Mouse (Mus musculus) myocyte (in vitro differentiated cells): ENCODE measurements around the gene Pzp. TPM values are rescaled to one million over a fixed set of nuclear protein-coding genes. Genes with fewer than 3 reads are reported as not detected.

Experiments used
- H3K27me3 ChIP-seq: one replicate; pipeline ENCODE4 v1.6.1; 2011; ENCODE audit not compliant: control insufficient read depth, insufficient read depth, insufficient read length
- H3K36me3 ChIP-seq: one replicate; pipeline ENCODE4 v1.6.1; 2011; ENCODE audit not compliant: control insufficient read depth, insufficient read depth
- H3K4me2 ChIP-seq: one replicate; pipeline ENCODE4 v1.6.1; 2011; ENCODE audit warnings: low read depth, control low read depth
- H3K4me3 ChIP-seq: one replicate; pipeline ENCODE4 v1.5.1; 2011; ENCODE audit warnings: mild to moderate bottlenecking, control low read depth, moderate library complexity
- H3K79me2 ChIP-seq: one replicate; pipeline ENCODE4 v1.6.1; 2011; ENCODE audit not compliant: control insufficient read depth, insufficient read depth
- H3ac ChIP-seq: one replicate; pipeline ENCODE4 v1.6.1; 2011; ENCODE audit not compliant: control insufficient read depth, insufficient read length
- CEBPB ChIP-seq: IDR thresholded peaks from 2 replicates; pipeline ENCODE4 v1.6.1; 2011; ENCODE audit warnings: mild to moderate bottlenecking, moderate library complexity; ENCODE audit not compliant: poor library complexity, insufficient read depth, severe bottlenecking
- E2F4 ChIP-seq: IDR thresholded peaks from one replicate; pipeline ENCODE4 v1.6.1; 2011; ENCODE audit warnings: mild to moderate bottlenecking, control low read depth, moderate library complexity; ENCODE audit not compliant: insufficient read depth
- MAX ChIP-seq: IDR thresholded peaks from one replicate; pipeline ENCODE4 v1.6.1; 2011; ENCODE audit warnings: low read depth, mild to moderate bottlenecking, control low read depth
- MYOD1 ChIP-seq, 3 experiments: IDR thresholded peaks; one replicate each; pipeline ENCODE4 v1.6.1; 2011; ENCODE audit warnings: control low read depth in 2 of 3, low read depth in 2 of 3, mild to moderate bottlenecking in 2 of 3, moderate library complexity in 1 of 3; ENCODE audit not compliant: insufficient read length in 2 of 3, control insufficient read depth in 1 of 3
- MYOG ChIP-seq, 3 experiments: IDR thresholded peaks; one replicate each; pipeline ENCODE4 v1.6.1; 2011; ENCODE audit warnings: control low read depth in 2 of 3, low read depth in 2 of 3, mild to moderate bottlenecking in 2 of 3; ENCODE audit not compliant: insufficient read length in 2 of 3, control insufficient read depth in 1 of 3, insufficient read depth in 1 of 3
- POLR2A ChIP-seq: IDR thresholded peaks from one replicate; pipeline ENCODE4 v1.6.1; 2011; ENCODE audit warnings: low read depth, mild to moderate bottlenecking, control low read depth, moderate library complexity; ENCODE audit not compliant: insufficient read length
- POLR2AphosphoS2 ChIP-seq: IDR thresholded peaks from one replicate; pipeline ENCODE4 v1.6.1; 2011; ENCODE audit warnings: low read depth, control low read depth; ENCODE audit not compliant: insufficient read length
- REST ChIP-seq: IDR thresholded peaks from one replicate; pipeline ENCODE4 v1.6.1; 2011; ENCODE audit warnings: mild to moderate bottlenecking, control low read depth, moderate library complexity; ENCODE audit not compliant: insufficient read depth, insufficient read length
- SRF ChIP-seq: IDR thresholded peaks from one replicate; pipeline ENCODE4 v1.6.1; 2011; ENCODE audit warnings: low read depth; ENCODE audit not compliant: control insufficient read depth, insufficient read length
- TCF12 ChIP-seq: IDR thresholded peaks from one replicate; pipeline ENCODE4 v1.6.1; 2011; ENCODE audit warnings: mild to moderate bottlenecking, control low read depth; ENCODE audit not compliant: poor library complexity, insufficient read depth, severe bottlenecking
- TCF3 ChIP-seq: IDR thresholded peaks from one replicate; pipeline ENCODE4 v1.6.1; 2011; ENCODE audit warnings: low read depth, control low read depth; ENCODE audit not compliant: insufficient read length
- USF1 ChIP-seq: IDR thresholded peaks from one replicate; pipeline ENCODE4 v1.6.1; 2011; ENCODE audit warnings: low read depth, mild to moderate bottlenecking, control low read depth, moderate library complexity
- polyA plus RNA-seq: library from polyadenylated mRNA; unstranded; fragments of >200 nt; fragmentation: generic; extraction: Trizol; gene quantifications from one replicate; pipeline ENCODE4 v1.2.1, GENCODE M21; 2012; ENCODE audit warnings: missing spikeins

Gene Pzp
- not detected for polyA plus RNA-seq

- TF ChIP-seq MYOG (IDR thresholded peaks at IDR 0.05; ENCODE audit: control insufficient read depth in 1 of 3, insufficient read depth in 1 of 3, insufficient read length in 2 of 3, low read depth in 2 of 3) (no peak), MYOD1 (IDR thresholded peaks at IDR 0.05; ENCODE audit: control insufficient read depth in 1 of 3, insufficient read length in 2 of 3, low read depth in 2 of 3) (no peak), REST (no peak), E2F4 (no peak), TCF12 (no peak), SRF (no peak), MAX (no peak), POLR2A (no peak), POLR2AphosphoS2 (no peak), TCF3 (no peak), CEBPB (no peak), USF1 (no peak)
- Histone ChIP-seq H3K4me3 (no peak within 1 kb of the TSS), H3K27me3 (no peaks in the 10 kb centered on the region), H3ac (no peak within 1 kb of the TSS), H3K4me2 (no peak within 1 kb of the TSS), H3K79me2 (no peaks in the 10 kb centered on the region), H3K36me3 (no peaks in the 10 kb centered on the region)
Observed at GRCm38 (mm10) chr6:128526601-128527000, at the start of gene Pzp. Pzp (minus strand) TSS chr6:128526720.

GRCm38 (mm10) chr6:128566589-128566988, 40.1 kb upstream of the Pzp start:
- TF ChIP-seq SRF: no peak
- no peak for TF ChIP-seq TCF12
- no peak for TF ChIP-seq MYOG (IDR thresholded peaks at IDR 0.05; ENCODE audit: control insufficient read depth in 1 of 3, insufficient read depth in 1 of 3, insufficient read length in 2 of 3, low read depth in 2 of 3)
- no peak for TF ChIP-seq POLR2A
- no peak for TF ChIP-seq POLR2AphosphoS2
- no peak for TF ChIP-seq USF1
- no peak for TF ChIP-seq TCF3
- no peak for TF ChIP-seq CEBPB
- TF ChIP-seq MAX: no peak
- no peak for TF ChIP-seq REST
- no peak for TF ChIP-seq MYOD1 (IDR thresholded peaks at IDR 0.05; ENCODE audit: control insufficient read depth in 1 of 3, insufficient read length in 2 of 3, low read depth in 2 of 3)
- no peak for TF ChIP-seq E2F4
- H3K79me2 ChIP-seq: no peaks in the 10 kb centered on the region
- H3K4me3 ChIP-seq: no peak overlapping the region
- H3K27me3 ChIP-seq: no peaks in the 10 kb centered on the region
- no peak overlapping the region for H3ac ChIP-seq
- no peak overlapping the region for H3K4me2 ChIP-seq
- no peaks in the 10 kb centered on the region for H3K36me3 ChIP-seq

DNA sequence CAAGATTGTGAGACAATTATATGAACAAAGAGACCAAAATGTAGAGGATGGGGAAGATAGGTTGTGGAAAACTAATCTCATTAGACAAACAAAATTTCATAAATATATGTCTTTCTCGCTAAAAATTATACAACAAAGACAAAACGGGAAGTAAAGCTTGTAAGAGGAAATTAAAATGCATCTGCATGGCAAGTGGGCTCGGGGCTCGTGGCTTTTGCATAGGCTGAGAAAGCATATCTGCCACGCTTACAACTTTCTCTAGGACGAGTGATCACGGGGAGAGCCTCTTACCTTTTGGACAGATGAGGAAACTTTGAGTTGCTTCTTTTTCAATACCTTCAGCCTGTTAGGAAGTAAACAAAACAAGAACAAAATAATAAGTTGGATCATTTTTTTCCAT, 27.5 kb upstream of the Pzp start:
- H3K36me3 ChIP-seq: no peaks in the 10 kb centered on the region
- H3K4me2 ChIP-seq: no peak overlapping the region
- H3K27me3 ChIP-seq: no peaks in the 10 kb centered on the region
- H3K79me2 ChIP-seq: no peaks in the 10 kb centered on the region
- H3K4me3 ChIP-seq: no peak overlapping the region
- TF ChIP-seq MYOG (IDR thresholded peaks at IDR 0.05; ENCODE audit: control insufficient read depth in 1 of 3, insufficient read depth in 1 of 3, insufficient read length in 2 of 3, low read depth in 2 of 3) (no peak), POLR2AphosphoS2 (no peak), POLR2A (no peak)
- H3ac ChIP-seq: no peak overlapping the region

DNA sequence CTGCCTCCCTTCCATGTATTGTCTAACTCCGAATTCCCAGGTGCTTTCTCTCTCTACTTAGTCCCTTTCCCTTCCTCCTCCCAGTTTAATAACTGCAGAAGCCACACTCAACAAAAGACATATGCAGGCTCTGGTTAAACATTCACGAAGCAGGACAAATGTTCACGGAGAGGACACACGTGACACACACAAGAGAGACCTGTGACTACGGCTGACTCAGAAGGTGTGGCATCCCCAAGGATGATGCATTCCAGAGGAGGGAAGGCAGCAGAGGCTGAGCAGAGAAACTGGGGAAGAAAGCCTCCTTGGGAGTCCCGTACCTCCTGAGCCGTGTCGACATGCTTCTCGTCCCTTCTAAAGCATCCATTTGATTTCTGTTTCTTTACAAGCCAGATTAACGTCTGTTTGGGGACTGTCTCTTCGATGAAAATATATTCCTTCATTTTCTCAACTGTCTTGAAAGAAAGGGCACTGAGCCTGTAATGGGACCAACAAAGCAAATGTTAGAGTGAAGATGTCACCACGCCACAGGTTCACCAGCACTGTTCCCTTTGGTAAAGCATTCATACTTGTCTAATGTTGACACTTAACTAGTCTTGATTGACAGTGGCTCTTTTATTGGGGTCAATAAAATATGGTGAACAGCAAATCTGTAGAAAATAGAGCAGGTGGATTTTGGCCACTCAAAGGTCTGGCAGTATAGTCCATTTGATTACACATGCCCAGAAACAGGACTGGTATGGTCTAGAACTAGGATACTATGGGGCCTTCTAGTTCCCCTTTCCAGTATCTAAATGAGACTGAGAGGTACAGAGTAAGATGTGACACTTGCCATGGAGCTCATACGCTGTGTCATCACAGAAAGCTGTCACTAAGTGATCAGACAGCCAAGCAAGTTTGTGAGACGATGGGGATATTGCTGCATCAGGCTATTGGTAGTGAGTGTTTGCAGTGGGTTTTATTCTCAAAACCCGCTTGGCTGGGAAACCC, 23.2 kb upstream of the Pzp start:
- Histone ChIP-seq H3K79me2 (no peaks in the 10 kb centered on the region), H3K27me3 (no peaks in the 10 kb centered on the region), H3K4me3 (no peak overlapping the region), H3K4me2 (no peak overlapping the region), H3ac (no peak overlapping the region), H3K36me3 (no peaks in the 10 kb centered on the region)
- no peak for TF ChIP-seq REST
- no peak for TF ChIP-seq TCF3
- no peak for TF ChIP-seq POLR2A
- no peak for TF ChIP-seq MYOG (IDR thresholded peaks at IDR 0.05; ENCODE audit: control insufficient read depth in 1 of 3, insufficient read depth in 1 of 3, insufficient read length in 2 of 3, low read depth in 2 of 3)
- no peak for TF ChIP-seq POLR2AphosphoS2
- no peak for TF ChIP-seq SRF

- TF ChIP-seq TCF12 (no peak), POLR2AphosphoS2 (no peak), MYOD1 (IDR thresholded peaks at IDR 0.05; ENCODE audit: control insufficient read depth in 1 of 3, insufficient read length in 2 of 3, low read depth in 2 of 3) (no peak), POLR2A (no peak), E2F4 (no peak), TCF3 (no peak), MAX (no peak), REST (no peak), CEBPB (no peak), USF1 (no peak), SRF (no peak), MYOG (IDR thresholded peaks at IDR 0.05; ENCODE audit: control insufficient read depth in 1 of 3, insufficient read depth in 1 of 3, insufficient read length in 2 of 3, low read depth in 2 of 3) (no peak)
- Histone ChIP-seq H3K79me2 (no peaks in the 10 kb centered on the region), H3K36me3 (no peaks in the 10 kb centered on the region), H3K4me3 (no peak overlapping the region), H3ac (no peak overlapping the region), H3K27me3 (no peaks in the 10 kb centered on the region), H3K4me2 (no peak overlapping the region)
Observed at GRCm38 (mm10) chr6:128548532-128548931, 22.0 kb upstream of the Pzp start.
